Mouse (Mus musculus): ENCODE measurements around the gene Ctnna2.

Ctnna2 gene

DNA sequence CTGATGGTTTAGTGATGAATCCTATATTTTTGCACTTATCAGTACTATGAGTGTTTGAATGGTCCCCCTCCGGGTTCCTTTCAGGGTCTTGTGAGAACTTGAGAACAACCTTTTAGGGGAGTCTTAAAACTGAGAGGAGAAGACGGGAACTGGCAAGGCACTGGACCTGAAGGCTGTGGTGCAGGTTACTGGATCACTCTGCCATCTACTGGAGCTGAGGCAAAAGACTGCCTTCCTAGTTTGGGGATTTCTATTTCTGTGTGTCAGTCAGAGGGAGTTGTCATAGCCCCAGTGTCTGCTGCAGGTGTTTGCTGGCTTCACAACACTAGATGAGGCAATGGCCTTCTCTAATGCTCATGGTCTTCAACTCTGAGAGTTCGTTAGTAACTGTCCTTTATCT is 406.9 kb downstream of the Ctnna2 start:
- TF ChIP-seq GATA4 (IDR thresholded peaks at IDR 0.05; ENCODE audit: insufficient replicate concordance, low read length) = no peak

- TF ChIP-seq GATA4 (IDR thresholded peaks at IDR 0.05; ENCODE audit: insufficient replicate concordance, low read length) = no peak
Observed at GRCm38 (mm10) chr6:77569851-77570250, 409.6 kb downstream of the Ctnna2 start.

GRCm38 (mm10) chr6:77556181-77556580 is 423.3 kb downstream of the Ctnna2 start:
- TF ChIP-seq GATA4 (IDR thresholded peaks at IDR 0.05; ENCODE audit: insufficient replicate concordance, low read length) = no peak

- no peak for TF ChIP-seq GATA4 (IDR thresholded peaks at IDR 0.05; ENCODE audit: insufficient replicate concordance, low read length)
Observed at GRCm38 (mm10) chr6:77537055-77537807, 442.3 kb downstream of the Ctnna2 start.

DNA sequence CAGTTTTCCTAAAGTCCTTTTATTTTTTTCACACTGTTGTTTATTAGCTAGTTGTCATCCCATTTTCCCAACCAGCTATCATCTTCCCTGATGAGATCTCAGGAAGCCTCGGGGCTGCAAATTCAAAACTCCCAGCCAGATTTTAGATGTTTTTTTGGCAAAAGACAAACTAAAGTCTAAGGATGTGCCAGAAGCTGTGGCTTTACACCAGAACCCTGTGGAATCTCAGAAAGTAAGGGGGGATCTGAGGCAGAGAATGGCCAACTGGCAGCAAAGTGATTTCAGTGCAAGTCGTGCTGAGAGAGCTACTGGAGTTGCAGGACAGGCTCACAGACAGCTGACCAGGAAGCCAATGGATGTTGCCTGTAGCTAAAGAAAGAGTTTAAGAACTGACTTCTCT is 451.9 kb downstream of the Ctnna2 start:
- no peak for TF ChIP-seq GATA4 (IDR thresholded peaks at IDR 0.05; ENCODE audit: insufficient replicate concordance, low read length)

GRCm38 (mm10) chr6:77521836-77522235 is 457.7 kb downstream of the Ctnna2 start:
- TF ChIP-seq GATA4 (IDR thresholded peaks at IDR 0.05; ENCODE audit: insufficient replicate concordance, low read length) = no peak

DNA sequence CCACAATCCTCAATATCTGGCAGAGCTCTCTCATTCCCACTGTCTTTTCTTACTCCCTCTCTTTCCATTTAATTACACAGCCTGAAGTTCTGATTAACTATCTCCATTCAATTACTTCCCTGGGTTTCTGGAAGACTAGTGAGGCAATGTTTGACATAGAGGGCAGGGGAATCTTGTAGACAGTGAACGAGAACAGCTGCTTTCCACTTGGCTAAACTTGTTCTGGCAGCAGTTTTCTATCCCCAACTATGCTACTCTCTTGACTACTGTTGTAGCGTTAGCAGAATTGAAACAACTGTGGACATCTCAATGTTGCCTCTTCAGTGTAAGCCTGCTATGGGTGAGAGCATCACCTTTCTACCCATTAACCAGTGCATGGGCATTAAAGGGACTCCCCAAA is 463.0 kb downstream of the Ctnna2 start:
- no peak for TF ChIP-seq GATA4 (IDR thresholded peaks at IDR 0.05; ENCODE audit: insufficient replicate concordance, low read length)

DNA sequence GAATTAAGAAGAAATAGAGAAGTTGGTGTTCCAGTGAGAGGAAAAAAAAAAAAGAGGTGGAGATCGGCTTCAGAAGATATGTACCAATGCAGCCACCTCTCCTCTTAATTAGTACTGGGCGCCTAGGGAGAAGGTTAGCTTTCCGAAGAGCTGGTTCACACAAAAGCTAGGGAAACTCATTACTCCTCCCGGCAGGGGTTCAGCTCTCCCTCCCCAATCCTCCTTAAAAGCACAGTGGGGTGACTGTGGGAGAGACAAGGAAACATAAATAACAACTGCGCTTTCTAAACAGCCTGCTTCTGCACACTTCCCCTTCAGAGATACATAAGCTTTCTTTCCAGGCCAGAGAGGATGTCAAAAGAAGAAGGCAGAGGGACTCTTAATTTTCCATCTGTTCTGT is 467.7 kb downstream of the Ctnna2 start:
- TF ChIP-seq GATA4 (IDR thresholded peaks at IDR 0.05; ENCODE audit: insufficient replicate concordance, low read length) = no peak

DNA sequence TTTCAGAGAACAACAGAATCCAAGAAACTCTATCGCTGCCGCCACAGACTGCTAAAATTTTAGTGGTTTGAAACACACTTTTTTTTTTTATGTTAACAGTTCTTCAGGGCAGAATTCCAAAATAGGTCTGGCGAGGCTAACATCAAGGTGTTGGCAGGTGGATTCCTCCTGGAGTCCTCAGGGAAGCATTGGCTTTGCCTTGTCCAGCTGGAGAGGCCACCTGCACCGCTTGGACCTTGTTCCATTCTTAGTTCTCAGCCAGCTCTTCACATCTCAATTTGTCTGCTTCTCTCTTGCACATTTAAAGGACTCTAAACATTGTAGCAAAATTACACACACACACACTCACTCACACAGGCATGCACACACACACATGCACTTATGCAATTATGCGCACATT is 487.8 kb downstream of the Ctnna2 start:
- TF ChIP-seq GATA4 (IDR thresholded peaks at IDR 0.05; ENCODE audit: insufficient replicate concordance, low read length) = no peak

DNA sequence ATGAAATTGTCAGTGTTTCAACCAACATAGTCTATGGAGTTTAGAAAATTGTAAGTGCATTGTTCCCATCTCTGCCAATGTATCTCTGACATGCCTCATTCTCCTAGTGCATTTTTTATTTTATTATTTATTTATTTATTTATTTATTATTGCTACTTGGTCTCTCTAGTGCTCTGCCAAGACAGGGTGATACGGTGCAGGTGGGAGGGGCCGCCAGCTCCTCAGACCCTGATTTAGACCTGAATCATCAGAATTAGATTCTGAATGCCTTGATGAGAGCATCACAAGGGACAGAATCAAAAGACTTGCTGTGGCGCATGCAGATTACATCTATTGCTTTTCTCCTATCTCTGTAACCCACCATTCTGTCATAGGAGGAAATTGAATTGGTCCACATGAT is 492.8 kb downstream of the Ctnna2 start:
- no peak for TF ChIP-seq GATA4 (IDR thresholded peaks at IDR 0.05; ENCODE audit: insufficient replicate concordance, low read length)

DNA sequence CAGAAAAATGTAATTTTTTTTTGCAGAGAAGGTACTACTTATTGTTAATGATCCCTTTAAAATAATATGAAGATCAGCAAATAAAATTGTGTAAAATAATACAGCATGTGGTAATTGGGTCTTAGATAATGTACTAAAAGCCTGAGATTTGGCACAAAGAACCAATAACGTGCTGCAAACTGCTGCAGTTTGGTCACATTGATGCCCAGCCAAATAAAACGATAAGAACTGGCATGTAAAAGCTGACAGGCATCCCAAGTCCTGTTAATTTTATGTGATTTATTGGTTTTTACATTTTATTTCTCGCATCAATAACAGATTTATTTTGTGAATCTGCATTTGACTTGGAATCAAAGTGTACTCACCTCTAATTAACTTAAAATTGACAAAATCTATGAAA is 497.4 kb downstream of the Ctnna2 start:
- TF ChIP-seq GATA4 (IDR thresholded peaks at IDR 0.05; ENCODE audit: insufficient replicate concordance, low read length) = no peak

GRCm38 (mm10) chr6:77475354-77475753 is 504.1 kb downstream of the Ctnna2 start:
- TF ChIP-seq GATA4 (IDR thresholded peaks at IDR 0.05; ENCODE audit: insufficient replicate concordance, low read length) = no peak

GRCm38 (mm10) chr6:77473256-77473655 is 506.2 kb downstream of the Ctnna2 start:
- TF ChIP-seq GATA4 (IDR thresholded peaks at IDR 0.05; ENCODE audit: insufficient replicate concordance, low read length) = no peak

DNA sequence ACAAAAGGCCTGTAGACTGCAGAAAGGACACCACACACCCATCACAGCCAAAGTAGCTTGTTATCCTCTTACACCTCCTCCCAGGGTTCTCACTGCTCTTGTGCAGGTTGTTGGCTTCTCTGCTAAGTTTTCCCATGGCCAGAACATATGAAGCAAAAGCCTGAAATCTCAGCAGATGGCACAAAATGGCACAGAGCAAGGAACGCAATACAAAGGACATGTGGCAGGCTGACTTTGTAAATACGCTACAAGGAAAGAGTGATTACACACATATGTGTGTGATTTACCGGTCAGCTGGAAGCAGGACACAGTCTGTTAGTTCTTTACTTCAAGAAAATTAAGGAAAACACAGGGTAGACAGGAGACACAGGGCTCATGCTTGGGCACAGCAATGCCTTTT is 511.4 kb downstream of the Ctnna2 start:
- no peak for TF ChIP-seq GATA4 (IDR thresholded peaks at IDR 0.05; ENCODE audit: insufficient replicate concordance, low read length)

- TF ChIP-seq GATA4 (IDR thresholded peaks at IDR 0.05; ENCODE audit: insufficient replicate concordance, low read length) = no peak
Observed at GRCm38 (mm10) chr6:77462737-77463136, 516.8 kb downstream of the Ctnna2 start.

DNA sequence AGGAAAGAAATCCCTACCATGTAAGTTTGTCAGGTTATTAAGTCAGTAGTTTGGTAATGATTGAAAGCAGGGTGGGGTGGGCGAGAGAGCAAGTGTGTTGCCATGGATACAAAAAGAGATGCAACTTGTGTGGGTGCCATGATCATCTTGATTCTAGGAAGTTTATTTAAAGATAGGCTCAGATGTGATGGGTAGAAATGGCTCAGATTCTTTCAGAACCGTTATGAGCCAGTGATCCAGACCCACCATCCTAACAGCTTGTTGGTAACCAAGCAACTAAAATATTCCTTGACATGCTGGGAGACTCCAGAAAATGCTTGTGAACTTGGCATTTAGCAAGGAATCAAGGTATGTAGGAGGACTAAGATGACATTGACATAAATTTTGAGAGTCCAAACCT is 521.6 kb downstream of the Ctnna2 start:
- no peak for TF ChIP-seq GATA4 (IDR thresholded peaks at IDR 0.05; ENCODE audit: insufficient replicate concordance, low read length)

DNA sequence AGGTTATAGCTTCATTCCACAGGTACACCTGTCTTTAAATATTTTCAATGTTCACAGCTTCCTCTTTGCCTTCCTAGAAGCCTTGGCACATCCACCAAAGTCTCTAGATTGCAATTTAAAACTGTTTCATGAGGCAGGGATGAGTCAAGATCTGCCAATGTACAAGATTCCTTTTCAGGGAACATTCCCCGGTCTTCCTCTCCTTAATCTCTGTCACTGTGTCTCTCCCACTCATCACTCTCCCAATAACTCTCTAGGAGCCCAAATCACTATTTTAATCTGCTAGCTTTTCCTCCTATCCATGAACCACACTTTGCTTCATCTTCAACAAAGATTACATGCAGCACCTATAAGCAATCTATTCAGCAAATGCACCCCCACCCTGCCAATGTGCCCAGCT is 532.6 kb downstream of the Ctnna2 start:
- TF ChIP-seq GATA4 (IDR thresholded peaks at IDR 0.05; ENCODE audit: insufficient replicate concordance, low read length) = no peak
